Mouse (Mus musculus) G1E (cell line): ENCODE measurements around the gene Dnajc6. TPM values are rescaled to one million over a fixed set of nuclear protein-coding genes. Genes with fewer than 3 reads are reported as not detected.

Source experiments
- ATAC-seq: 2 replicates; pipeline ENCODE4 v1.8.0; 2016; ENCODE audit warnings: mild to moderate bottlenecking; ENCODE audit not compliant: insufficient number of reproducible peaks, poor library complexity, low FRiP score, severe bottlenecking; ENCODE audit errors: extremely low read depth
- DNase-seq: peaks from one replicate; pipeline ENCODE4 v3.0.0; 2012; ENCODE audit warnings: low spot score
- H3K27me3 ChIP-seq: 2 replicates; pipeline ENCODE4 v1.6.1; 2012; ENCODE audit warnings: mild to moderate bottlenecking, low read length, inconsistent platforms; ENCODE audit not compliant: insufficient read depth
- H3K36me3 ChIP-seq: replicated peaks from 2 replicates; pipeline ENCODE3; 2012; ENCODE audit warnings: mild to moderate bottlenecking, inconsistent platforms
- H3K4me1 ChIP-seq: 2 replicates; pipeline ENCODE4 v1.6.1; 2012; ENCODE audit warnings: low read depth, low read length, inconsistent platforms, mixed read lengths; ENCODE audit not compliant: insufficient read depth
- H3K4me3 ChIP-seq: 2 replicates; pipeline ENCODE4 v1.5.1; 2012; ENCODE audit warnings: low read depth, mild to moderate bottlenecking, inconsistent platforms, low read length, moderate library complexity, mixed read lengths
- H3K9me3 ChIP-seq: replicated peaks from 2 replicates; pipeline ENCODE4 v1.6.1; 2012; ENCODE audit warnings: inconsistent platforms
- CTCF ChIP-seq: IDR thresholded peaks from 2 replicates; pipeline ENCODE4 v1.5.1; 2012; ENCODE audit warnings: low read depth, low read length, inconsistent platforms, mixed read lengths
- GATA1 ChIP-seq: IDR thresholded peaks from 2 replicates; pipeline ENCODE4 v1.6.1; 2012; ENCODE audit warnings: borderline replicate concordance, low read length, inconsistent platforms, mixed read lengths
- GATA2 ChIP-seq: IDR thresholded peaks from 2 replicates; pipeline ENCODE4 v1.6.1; 2012; ENCODE audit warnings: low read depth, low read length, inconsistent platforms, borderline replicate concordance
- POLR2AphosphoS5 ChIP-seq: IDR thresholded peaks from 2 replicates; pipeline ENCODE4 v1.6.1; 2012; ENCODE audit warnings: low read depth, low read length, inconsistent platforms; ENCODE audit not compliant: insufficient replicate concordance
- TAL1 ChIP-seq: conservative IDR thresholded peaks from 2 replicates; pipeline ENCODE4 v1.6.1; 2012; ENCODE audit warnings: low read depth, low read length, inconsistent platforms, mixed read lengths
- polyA plus RNA-seq: library from polyadenylated mRNA; stranded (reverse); fragments of >175 nt; gene quantifications from 2 replicates; pipeline ENCODE4 v1.2.3, GENCODE M21; 2012
- total RNA-seq, 2 experiments: library from RNA; stranded (forward) in 1 of 2; stranded (reverse) in 1 of 2; fragments of 200-1000 nt in 1 of 2; fragments of >200 nt in 1 of 2; fragmentation: Nextera tagmentation in 1 of 2; gene quantifications; 2 replicates each; pipeline ENCODE4 v1.2.3; 2014 to 2017

Gene Dnajc6
- total and polyA plus RNA-seq, 3 experiments, result 0.05 TPM; not detected in 2

- TF ChIP-seq TAL1 (no peak), GATA2 (no peak), CTCF (no peak), POLR2AphosphoS5 (no peak), GATA1 (no peak)
- no peaks in the 10 kb centered on the region for H3K9me3 ChIP-seq
- no peak for DNase-seq
Observed at GRCm38 (mm10) chr4:101616520-101616919, 120.1 kb downstream of the Dnajc6 start.

GRCm38 (mm10) chr4:101617742-101618141 is 121.3 kb downstream of the Dnajc6 start:
- Histone ChIP-seq H3K9me3 (no peaks in the 10 kb centered on the region), H3K4me3 (no peak overlapping the region), H3K27me3 (peaks cover 5% of the 10 kb centered on the region; the same call in 1 of the 2 replicates), H3K4me1 (peaks cover 3% of the 10 kb centered on the region; the same call in 1 of the 2 replicates), H3K36me3 (no peaks in the 10 kb centered on the region)
- DNase-seq, result no peak
- no peak for TF ChIP-seq POLR2AphosphoS5
- no peak for TF ChIP-seq GATA1
- TF ChIP-seq TAL1, result no peak
- no peak for ATAC-seq

More at GRCm38 (mm10) chr4:101616520-101616919, 120.1 kb downstream of the Dnajc6 start:
- Histone ChIP-seq H3K4me3 (no peak overlapping the region), H3K27me3 (peaks cover 8% of the 10 kb centered on the region; the same call in 1 of the 2 replicates), H3K4me1 (peaks cover 3% of the 10 kb centered on the region; the same call in 1 of the 2 replicates), H3K36me3 (no peaks in the 10 kb centered on the region)
- ATAC-seq, result no peak

- H3K4me3 ChIP-seq, result no peak overlapping the region
- TF ChIP-seq CTCF (no peak), POLR2AphosphoS5 (no peak), GATA1 (no peak), TAL1 (no peak), GATA2 (no peak)
- ATAC-seq (no peak), DNase-seq (no peak)
- no peaks in the 10 kb centered on the region for H3K9me3 ChIP-seq
- peaks cover 5% of the 10 kb centered on the region; the same call in 1 of the 2 replicates for H3K27me3 ChIP-seq
- H3K4me1 ChIP-seq, result peaks cover 3% of the 10 kb centered on the region; the same call in 1 of the 2 replicates
- H3K36me3 ChIP-seq, result no peaks in the 10 kb centered on the region
Observed at GRCm38 (mm10) chr4:101620206-101620605, 123.8 kb downstream of the Dnajc6 start.

- TF ChIP-seq TAL1, result no peak
- TF ChIP-seq GATA1, result no peak
- TF ChIP-seq CTCF, result no peak
- no peak for TF ChIP-seq GATA2
- no peak for TF ChIP-seq POLR2AphosphoS5
- Histone ChIP-seq H3K9me3 (no peaks in the 10 kb centered on the region), H3K4me3 (no peak overlapping the region), H3K4me1 (peaks cover 3% of the 10 kb centered on the region; the same call in 1 of the 2 replicates), H3K27me3 (peaks cover 5% of the 10 kb centered on the region; the same call in 1 of the 2 replicates), H3K36me3 (no peaks in the 10 kb centered on the region)
- ATAC-seq (no peak), DNase-seq (no peak)
Observed at GRCm38 (mm10) chr4:101621241-101621640, 124.8 kb downstream of the Dnajc6 start.

GRCm38 (mm10) chr4:101625278-101625677 is 128.8 kb downstream of the Dnajc6 start:
- ATAC-seq, result no peak
- no peaks in the 10 kb centered on the region for H3K27me3 ChIP-seq
- no peak for TF ChIP-seq GATA1
- TF ChIP-seq TAL1, result no peak
- TF ChIP-seq GATA2, result no peak
- no peak for TF ChIP-seq POLR2AphosphoS5
- no peak for TF ChIP-seq CTCF
- H3K36me3 ChIP-seq, result no peaks in the 10 kb centered on the region
- H3K4me1 ChIP-seq, result no peaks in the 10 kb centered on the region
- H3K4me3 ChIP-seq, result no peak overlapping the region
- no peaks in the 10 kb centered on the region for H3K9me3 ChIP-seq
- no peak for DNase-seq

GRCm38 (mm10) chr4:101635596-101635995 is 139.1 kb downstream of the Dnajc6 start:
- no peak overlapping the region for H3K4me3 ChIP-seq
- no peak for DNase-seq
- H3K27me3 ChIP-seq, result no peaks in the 10 kb centered on the region
- H3K36me3 ChIP-seq, result no peaks in the 10 kb centered on the region
- H3K9me3 ChIP-seq, result no peaks in the 10 kb centered on the region
- no peak for ATAC-seq
- TF ChIP-seq POLR2AphosphoS5, result no peak
- no peak for TF ChIP-seq GATA1
- no peak for TF ChIP-seq GATA2
- TF ChIP-seq TAL1, result no peak
- no peak for TF ChIP-seq CTCF
- H3K4me1 ChIP-seq, result peaks cover 24% of the 10 kb centered on the region

- H3K9me3 ChIP-seq, result no peaks in the 10 kb centered on the region
- DNase-seq (no peak), ATAC-seq (no peak)
- H3K4me3 ChIP-seq, result no peak overlapping the region
- H3K27me3 ChIP-seq, result no peaks in the 10 kb centered on the region
- no peaks in the 10 kb centered on the region for H3K36me3 ChIP-seq
- TF ChIP-seq GATA2 (no peak), TAL1 (no peak), GATA1 (no peak), CTCF (no peak)
- H3K4me1 ChIP-seq, result peaks cover 21% of the 10 kb centered on the region
Observed at GRCm38 (mm10) chr4:101637472-101637871, 141.0 kb downstream of the Dnajc6 start.
